Mouse (Mus musculus) neural tube, embryonic 13.5 days (tissue): Measurements from ENCODE around the gene Commd1. TPM values are rescaled to one million over a fixed set of nuclear protein-coding genes. Genes with fewer than 3 reads are reported as not detected.

Source experiments
- ATAC-seq: fragments of 200-750 bp; cut with Nextera tagmentation; 2 replicates; pipeline ENCODE4 v1.8.0; 2017; ENCODE audit warnings: low read depth, mild to moderate bottlenecking, moderate TSS enrichment, moderate library complexity
- H3K27ac ChIP-seq: fragments of 300-500 bp; sonication (generic); replicated peaks from 2 replicates; pipeline ENCODE4 v1.5.1; 2015; ENCODE audit warnings: moderate library complexity, mild to moderate bottlenecking, inconsistent platforms
- H3K27me3 ChIP-seq: fragments of 300-500 bp; sonication (generic); 2 replicates; pipeline ENCODE4 v1.6.1; 2015; ENCODE audit warnings: mild to moderate bottlenecking, inconsistent platforms
- H3K36me3 ChIP-seq: fragments of 300-500 bp; sonication (generic); 2 replicates; pipeline ENCODE4 v1.6.1; 2015; ENCODE audit warnings: mild to moderate bottlenecking, inconsistent platforms
- H3K4me1 ChIP-seq: fragments of 300-500 bp; sonication (generic); replicated peaks from 2 replicates; pipeline ENCODE4 v1.6.1; 2015; ENCODE audit warnings: inconsistent platforms
- H3K4me2 ChIP-seq: fragments of 300-500 bp; sonication (generic); 2 replicates; pipeline ENCODE4 v1.6.1; 2015; ENCODE audit warnings: inconsistent platforms, mild to moderate bottlenecking, moderate library complexity
- H3K4me3 ChIP-seq: fragments of 300-500 bp; sonication (generic); 2 replicates; pipeline ENCODE4 v1.5.1; 2015; ENCODE audit warnings: mild to moderate bottlenecking, inconsistent platforms
- H3K9ac ChIP-seq: fragments of 300-500 bp; sonication (generic); 2 replicates; pipeline ENCODE4 v1.6.1; 2015; ENCODE audit warnings: moderate library complexity, mild to moderate bottlenecking, inconsistent platforms
- H3K9me3 ChIP-seq: fragments of 300-500 bp; sonication (generic); 2 replicates; pipeline ENCODE4 v1.6.1; 2016; ENCODE audit warnings: inconsistent platforms
- WGBS: fragments of 180-500 bp; shearing (Covaris S2); methylation state at CpG from one replicate; pipeline ENCODE4 v1.1.7; 2015; 5-methylcytosine and 5-hydroxymethylcytosine counted together
- polyA plus RNA-seq: library from polyadenylated mRNA; unstranded; fragments of >200 nt; fragmentation: Nextera tagmentation; extraction: Ambion mirVana; gene quantifications from 2 replicates; pipeline ENCODE4 v1.2.1, GENCODE M21; 2015

Gene Commd1
- polyA plus RNA-seq, 1 experiment from 2014 or later: 302 TPM

GRCm38 (mm10) chr11:22860335-22861227, 121.6 kb downstream of the Commd1 start, which contains the start of gene B3gnt2:
TSS of gene B3gnt2 (minus strand) at chr11:22860961.
- Histone ChIP-seq H3K9me3 (no peaks in the 10 kb centered on the region), H3K27ac (0 out of 2 replicates have a peak within 1 kb of the TSS, but pooled peaks have one; percentile 33)

DNA sequence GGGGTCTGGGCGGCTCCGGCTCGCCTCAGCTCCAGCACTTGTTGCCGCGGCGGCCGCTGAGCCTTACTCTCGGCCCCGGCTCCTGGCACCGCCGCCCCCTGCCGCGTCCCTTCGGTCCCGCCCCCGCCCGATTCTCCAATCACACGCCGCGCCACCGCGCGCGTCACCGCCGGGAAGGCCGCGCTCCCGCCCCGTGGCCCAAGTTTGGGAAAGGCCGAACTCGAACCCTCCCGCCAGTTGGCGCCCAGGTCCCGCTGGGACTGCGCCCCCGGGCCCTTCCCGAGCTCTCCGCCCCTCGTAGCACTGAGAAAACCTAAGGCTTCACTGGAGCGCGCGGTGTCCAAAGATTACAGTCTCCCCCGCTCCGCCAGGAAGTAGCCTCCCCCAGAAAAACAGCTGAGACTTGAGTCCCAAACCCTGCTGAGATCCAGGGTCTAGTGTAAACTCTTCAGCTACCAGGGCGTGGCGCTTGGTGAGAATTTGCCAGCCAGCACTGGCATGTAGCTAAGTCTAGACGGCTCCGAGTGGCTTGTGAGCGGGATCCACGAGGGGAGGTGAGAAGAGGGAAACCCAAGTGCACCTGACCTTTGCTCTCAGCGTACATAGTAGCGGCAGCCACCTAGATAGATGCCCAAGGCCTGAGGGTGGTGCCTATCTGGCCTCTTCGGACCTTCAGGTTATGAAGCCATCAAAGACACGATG, 122.4 kb downstream of the Commd1 start:
- 0 out of 2 replicates have a peak overlapping the region, but pooled peaks have one; percentile 33 for H3K27ac ChIP-seq
- H3K36me3 ChIP-seq: no peaks in the 10 kb centered on the region
- under 1% methylated on average over 55 of the region's 55 CpGs for WGBS
- ATAC-seq: peak; percentile 93
- peak overlapping the region; percentile 71 for H3K4me3 ChIP-seq
- peak overlapping the region; percentile 77 for H3K9ac ChIP-seq
- peaks cover 82% of the 10 kb centered on the region for H3K27me3 ChIP-seq
- H3K4me2 ChIP-seq: peak overlapping the region; percentile 98
- H3K9me3 ChIP-seq: no peaks in the 10 kb centered on the region
- H3K4me1 ChIP-seq: peaks cover 36% of the 10 kb centered on the region

More at GRCm38 (mm10) chr11:22860335-22861227, 121.6 kb downstream of the Commd1 start, which contains the start of gene B3gnt2:
- Histone ChIP-seq H3K4me3 (peak within 1 kb of the TSS; percentile 71), H3K27me3 (peaks cover 82% of the 10 kb centered on the region), H3K36me3 (no peaks in the 10 kb centered on the region), H3K4me2 (peak within 1 kb of the TSS; percentile 98), H3K4me1 (peaks cover 36% of the 10 kb centered on the region), H3K9ac (peak within 1 kb of the TSS; percentile 77)
- 5% methylated on average over 41 of the region's 41 CpGs for WGBS
- ATAC-seq: no peak

DNA sequence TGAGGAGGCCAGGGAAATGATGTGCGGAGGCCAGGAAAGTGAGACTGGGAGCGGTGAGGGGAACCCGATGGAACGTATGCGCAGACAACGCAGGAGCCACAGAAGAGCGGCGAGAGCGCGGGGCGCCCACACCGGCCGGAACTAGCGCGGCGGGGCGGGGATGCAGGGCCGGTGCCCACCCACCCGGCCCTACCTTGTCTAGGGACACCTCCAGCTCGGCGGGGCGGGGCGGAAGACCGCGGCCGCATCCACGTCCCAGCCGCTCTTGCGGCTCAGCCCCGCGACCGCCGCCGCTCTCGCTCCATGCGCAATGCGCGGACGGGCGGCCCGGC, 122.9 kb downstream of the Commd1 start:
- no peak overlapping the region for H3K27ac ChIP-seq
- H3K4me3 ChIP-seq: peak overlapping the region; percentile 71
- peaks cover 31% of the 10 kb centered on the region for H3K4me1 ChIP-seq
- no peaks in the 10 kb centered on the region for H3K9me3 ChIP-seq
- peak overlapping the region; percentile 77 for H3K9ac ChIP-seq
- H3K4me2 ChIP-seq: peak overlapping the region; percentile 98
- ATAC-seq: no peak; the same call in 1 of the 2 replicates
- WGBS: under 1% methylated on average over 22 of the region's 41 CpGs
- H3K27me3 ChIP-seq: peaks cover 78% of the 10 kb centered on the region
- no peaks in the 10 kb centered on the region for H3K36me3 ChIP-seq

DNA sequence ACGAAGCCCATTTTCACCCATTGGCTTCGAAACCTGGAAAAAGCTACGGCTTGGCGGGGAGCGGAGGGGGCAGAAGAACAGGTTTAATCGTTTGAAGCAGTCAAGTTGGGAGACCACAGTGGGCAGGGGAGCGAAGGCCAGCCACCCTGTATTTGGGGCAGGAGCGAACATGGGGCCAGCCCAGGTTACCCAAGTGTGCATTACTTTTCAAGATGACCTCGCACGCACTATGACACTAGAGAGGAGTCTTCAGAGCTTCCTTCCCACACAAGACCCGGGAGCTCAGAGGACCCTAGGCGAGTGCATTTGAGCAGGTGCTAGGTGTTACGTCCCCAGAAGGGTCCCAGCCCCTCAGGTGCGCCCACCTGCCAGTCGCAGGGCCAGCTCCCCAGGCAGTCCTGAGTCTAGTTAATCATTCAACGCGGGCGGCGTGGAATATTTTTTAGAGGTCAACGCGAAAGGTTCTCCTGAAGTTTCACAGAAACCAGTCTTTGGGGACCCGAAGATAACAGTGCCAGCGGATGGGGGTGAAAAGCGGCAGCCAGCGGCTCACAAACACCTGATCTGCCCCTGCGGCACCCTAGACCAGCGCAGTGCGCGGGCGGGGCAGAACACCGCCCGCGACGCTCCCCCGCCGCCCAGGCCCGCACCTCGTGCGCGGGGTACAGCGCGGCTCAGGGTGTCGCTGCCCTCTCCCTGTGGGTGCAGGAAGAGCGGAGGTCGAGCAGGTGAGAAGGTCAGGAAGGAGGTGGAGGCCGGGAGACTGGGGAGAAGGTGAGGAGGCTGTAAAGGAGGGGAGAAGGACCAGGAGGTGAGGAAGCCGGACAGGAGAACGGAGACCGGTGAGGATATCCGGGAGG, 123.5 kb downstream of the Commd1 start:
- Histone ChIP-seq H3K4me2 (peak overlapping the region; percentile 98), H3K36me3 (no peaks in the 10 kb centered on the region), H3K27ac (no peak overlapping the region), H3K9me3 (no peaks in the 10 kb centered on the region), H3K4me3 (peak overlapping the region; percentile 71), H3K27me3 (peaks cover 75% of the 10 kb centered on the region), H3K4me1 (peaks cover 25% of the 10 kb centered on the region), H3K9ac (peak overlapping the region; percentile 77)
- WGBS: 2% methylated on average over 50 of the region's 50 CpGs
- ATAC-seq: peak; percentile 36

DNA sequence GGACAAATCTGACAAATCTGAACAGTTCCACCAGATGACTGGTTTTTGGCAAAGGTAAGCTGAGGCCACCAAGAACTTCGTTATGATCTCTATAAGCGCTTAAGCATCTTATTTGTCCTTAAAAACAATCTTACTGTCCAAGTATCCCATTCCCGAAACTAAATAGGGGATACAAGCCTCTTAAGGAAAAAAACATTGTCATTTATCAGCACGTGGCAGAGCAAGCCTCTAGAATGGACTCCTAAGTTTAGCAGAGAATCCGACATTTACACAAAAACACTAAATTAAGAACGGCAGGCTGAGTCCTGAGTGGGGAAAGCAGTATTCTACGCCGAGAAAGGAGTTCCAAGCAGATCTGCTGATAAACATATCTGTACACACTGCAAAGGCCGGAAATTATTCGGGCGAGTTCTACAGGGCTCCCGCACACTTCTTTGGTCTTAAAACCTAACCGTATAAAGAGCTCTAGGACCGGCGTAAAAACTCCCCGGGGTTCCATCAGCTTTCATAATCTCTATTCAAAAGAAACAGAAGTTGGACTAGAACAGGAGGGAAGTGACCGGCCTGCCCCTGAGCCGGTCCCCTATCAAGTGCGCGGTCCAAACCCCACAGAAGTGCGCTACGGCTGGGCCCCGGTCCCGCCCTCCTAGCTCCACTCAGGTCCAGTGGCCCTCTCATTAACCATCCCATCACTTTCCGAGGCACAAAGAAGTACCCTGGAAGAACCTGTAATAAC, 124.3 kb downstream of the Commd1 start:
- Histone ChIP-seq H3K4me2 (peak overlapping the region; percentile 98), H3K4me1 (peaks cover 25% of the 10 kb centered on the region), H3K27me3 (peaks cover 68% of the 10 kb centered on the region), H3K36me3 (no peaks in the 10 kb centered on the region), H3K9ac (peak overlapping the region; percentile 77; the same call in 1 of the 2 replicates), H3K4me3 (peak overlapping the region; percentile 71), H3K9me3 (no peaks in the 10 kb centered on the region), H3K27ac (no peak overlapping the region)
- ATAC-seq: no peak
- 17% methylated on average over 25 of the region's 25 CpGs for WGBS

DNA sequence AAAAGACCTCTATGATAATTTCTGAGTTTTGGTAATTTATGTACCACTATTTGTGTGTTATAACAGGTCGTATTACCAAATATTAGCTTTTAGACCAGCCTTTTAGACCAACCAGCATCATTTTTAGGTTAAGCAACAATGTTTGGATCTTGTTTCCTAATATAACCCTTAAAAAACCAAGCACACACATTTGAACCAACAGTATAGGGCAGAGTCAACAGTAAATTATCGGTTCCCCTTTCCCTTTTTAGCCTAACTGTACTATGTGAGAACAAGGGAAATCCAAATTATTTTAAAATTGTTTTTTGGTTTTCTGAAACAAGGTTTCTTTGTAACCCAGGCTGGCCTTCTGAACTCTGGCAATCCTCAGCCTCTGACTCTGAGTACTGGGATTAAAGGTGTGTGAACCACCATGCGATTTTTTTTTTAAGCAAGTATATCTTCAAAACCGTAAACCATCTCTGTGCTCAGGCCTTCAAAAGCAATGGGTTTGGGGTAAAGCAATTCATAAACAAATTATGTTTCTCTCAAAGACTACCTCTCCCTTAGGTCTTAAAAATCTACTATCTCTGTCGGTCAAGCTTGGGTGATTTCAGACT, 125.0 kb downstream of the Commd1 start:
- no peak for ATAC-seq
- Histone ChIP-seq H3K9me3 (no peaks in the 10 kb centered on the region), H3K4me3 (no peak overlapping the region; the same call in 1 of the 2 replicates), H3K4me2 (peak overlapping the region; percentile 98; the same call in 1 of the 2 replicates), H3K4me1 (peaks cover 25% of the 10 kb centered on the region), H3K27ac (no peak overlapping the region), H3K27me3 (peaks cover 63% of the 10 kb centered on the region), H3K9ac (no peak overlapping the region), H3K36me3 (no peaks in the 10 kb centered on the region)
- WGBS: 78% methylated on average over 5 of the region's 5 CpGs

DNA sequence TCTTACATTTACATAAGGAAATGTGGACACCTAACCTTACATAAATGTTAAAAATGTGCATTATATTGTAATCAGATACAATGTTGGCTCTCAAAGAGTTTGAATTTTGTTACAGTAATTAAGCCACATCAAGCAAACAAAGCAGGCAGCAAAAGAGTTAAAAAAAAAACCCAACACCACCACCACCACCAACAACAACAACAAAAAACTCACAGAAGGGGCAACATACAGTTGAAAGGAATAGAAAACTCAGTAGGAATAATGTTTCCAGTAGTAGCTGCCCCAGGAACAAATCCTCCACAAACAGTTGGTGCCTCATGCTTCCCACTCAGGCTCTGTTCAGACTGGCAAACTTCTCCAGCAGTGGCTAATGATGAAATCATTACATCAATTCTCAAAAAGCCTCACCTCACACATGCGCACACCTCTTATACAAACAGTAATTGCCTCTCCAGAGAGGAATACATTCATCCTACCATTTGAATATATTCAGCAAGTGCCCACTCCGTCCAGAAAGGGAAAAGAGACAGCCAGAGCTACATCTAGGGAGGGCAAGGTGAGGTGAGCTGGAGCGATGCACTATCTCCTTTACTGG, 125.7 kb downstream of the Commd1 start:
- H3K27ac ChIP-seq: no peak overlapping the region
- no peak overlapping the region for H3K9ac ChIP-seq
- H3K27me3 ChIP-seq: peaks cover 57% of the 10 kb centered on the region
- WGBS: 75% methylated on average over 3 of the region's 3 CpGs
- peaks cover 25% of the 10 kb centered on the region for H3K4me1 ChIP-seq
- no peak for ATAC-seq
- no peak overlapping the region for H3K4me2 ChIP-seq
- no peaks in the 10 kb centered on the region for H3K36me3 ChIP-seq
- H3K9me3 ChIP-seq: no peaks in the 10 kb centered on the region
- H3K4me3 ChIP-seq: no peak overlapping the region

GRCm38 (mm10) chr11:22854571-22854970, 127.6 kb downstream of the Commd1 start:
- H3K27ac ChIP-seq: no peak overlapping the region
- H3K9ac ChIP-seq: no peak overlapping the region
- H3K4me2 ChIP-seq: no peak overlapping the region
- H3K36me3 ChIP-seq: no peaks in the 10 kb centered on the region
- H3K4me1 ChIP-seq: peaks cover 16% of the 10 kb centered on the region
- no peak for ATAC-seq
- H3K4me3 ChIP-seq: no peak overlapping the region
- WGBS: 84% methylated on average over 4 of the region's 4 CpGs
- H3K27me3 ChIP-seq: peaks cover 38% of the 10 kb centered on the region
- no peaks in the 10 kb centered on the region for H3K9me3 ChIP-seq

DNA sequence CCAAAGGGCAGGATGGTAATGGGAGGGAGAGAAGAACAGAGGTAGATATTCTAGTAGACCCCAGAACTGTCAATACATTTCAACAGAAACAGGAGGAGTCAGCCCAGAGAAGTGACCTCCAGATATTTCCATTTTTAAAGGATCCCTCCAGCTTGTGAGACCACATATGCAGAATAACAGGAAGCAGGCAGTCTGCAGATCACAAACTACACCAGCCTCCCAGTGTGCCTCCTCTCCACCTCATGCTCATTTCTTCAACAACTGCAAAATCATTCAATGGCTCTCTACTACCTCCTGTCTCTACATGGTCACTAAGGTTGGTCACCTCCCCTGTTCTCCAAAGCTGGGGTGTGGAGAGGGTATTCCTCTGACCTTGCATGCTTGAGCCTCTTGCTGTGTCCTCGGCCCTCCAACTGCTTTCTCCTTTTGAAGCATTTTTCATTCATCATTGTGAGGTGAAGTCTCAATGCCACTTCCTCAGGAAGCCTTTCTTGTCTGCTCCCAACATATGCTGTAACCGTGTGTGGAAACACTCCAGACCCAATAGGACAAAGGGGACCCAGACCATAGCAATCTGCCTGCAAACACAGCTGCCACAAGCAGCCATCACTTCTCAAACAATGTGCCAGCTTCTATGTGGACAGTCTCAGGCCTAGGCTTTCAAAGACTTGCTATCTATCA, 128.6 kb downstream of the Commd1 start:
- H3K4me1 ChIP-seq: peaks cover 9% of the 10 kb centered on the region
- H3K9ac ChIP-seq: no peak overlapping the region
- 25% methylated on average over 2 of the region's 2 CpGs for WGBS

GRCm38 (mm10) chr11:22852510-22852909, 129.7 kb downstream of the Commd1 start:
- Histone ChIP-seq H3K4me1 (no peaks in the 10 kb centered on the region), H3K27ac (no peak overlapping the region), H3K27me3 (peaks cover 18% of the 10 kb centered on the region), H3K4me2 (no peak overlapping the region), H3K9me3 (no peaks in the 10 kb centered on the region), H3K4me3 (no peak overlapping the region), H3K9ac (no peak overlapping the region), H3K36me3 (no peaks in the 10 kb centered on the region)
- no peak for ATAC-seq
- whole genome bisulfite sequencing: 60% methylated on average over 1 of the region's 1 CpGs

More for the DNA sequence above, 128.6 kb downstream of the Commd1 start:
- Histone ChIP-seq H3K27me3 (peaks cover 29% of the 10 kb centered on the region), H3K4me2 (no peak overlapping the region), H3K9me3 (no peaks in the 10 kb centered on the region), H3K36me3 (no peaks in the 10 kb centered on the region), H3K4me3 (no peak overlapping the region), H3K27ac (no peak overlapping the region)
- ATAC-seq: no peak
